Mouse (Mus musculus) embryonic facial prominence, embryonic 14.5 days (tissue): Measurements from ENCODE around the gene Nuak1. TPM values are rescaled to one million over a fixed set of nuclear protein-coding genes. Genes with fewer than 3 reads are reported as not detected.
A peak's percentile ranks its signal among the peaks of the same experiment; 100 is the strongest.

Experiments
- ATAC-seq: fragments of 200-750 bp; cut with Nextera tagmentation; 2 replicates; pipeline ENCODE4 v1.8.0; 2017; ENCODE audit warnings: low read depth, moderate number of reproducible peaks, moderate TSS enrichment
- DNase-seq: peaks from one replicate; pipeline ENCODE4 v3.0.0-alpha.2; 2015; ENCODE audit warnings: low spot score
- H3K27ac ChIP-seq: fragments of 300-500 bp; sonication (generic); replicated peaks from 2 replicates; pipeline ENCODE4 v1.5.1; 2014; ENCODE audit warnings: low read depth, mild to moderate bottlenecking, low read length, moderate library complexity
- H3K27me3 ChIP-seq: fragments of 300-500 bp; sonication (generic); replicated peaks from 2 replicates; pipeline ENCODE4 v1.6.1; 2014; ENCODE audit warnings: low read length; ENCODE audit not compliant: control insufficient read depth, insufficient read depth
- H3K36me3 ChIP-seq: fragments of 300-500 bp; sonication (generic); 2 replicates; pipeline ENCODE4 v1.6.1; 2014; ENCODE audit warnings: low read length, mixed read lengths; ENCODE audit not compliant: control insufficient read depth, insufficient read depth
- H3K4me1 ChIP-seq: fragments of 300-500 bp; sonication (generic); 2 replicates; pipeline ENCODE4 v1.6.1; 2014; ENCODE audit warnings: antibody characterized with exemption, low read length; ENCODE audit not compliant: control insufficient read depth, insufficient read depth
- H3K4me2 ChIP-seq: fragments of 300-500 bp; sonication (generic); 2 replicates; pipeline ENCODE4 v1.6.1; 2014; ENCODE audit warnings: low read depth, mild to moderate bottlenecking, low read length, moderate library complexity, mixed read lengths
- H3K4me3 ChIP-seq: fragments of 300-500 bp; sonication (generic); 2 replicates; pipeline ENCODE4 v1.5.1; 2014; ENCODE audit warnings: low read depth, mild to moderate bottlenecking, low read length
- H3K9ac ChIP-seq: fragments of 300-500 bp; sonication (generic); 2 replicates; pipeline ENCODE4 v1.6.1; 2014; ENCODE audit warnings: low read depth, mild to moderate bottlenecking, low read length, moderate library complexity, mixed read lengths
- H3K9me3 ChIP-seq: fragments of 300-500 bp; sonication (generic); 2 replicates; pipeline ENCODE4 v1.6.1; 2016; ENCODE audit warnings: low read length; ENCODE audit not compliant: control insufficient read depth
- WGBS: fragments of 180-500 bp; shearing (Covaris S2); extraction: QIAGEN DNeasy Blood & Tissue Kit; methylation state at CpG from one replicate; pipeline ENCODE4 v1.1.7; 2014; 5-methylcytosine and 5-hydroxymethylcytosine counted together
- polyA plus RNA-seq: library from polyadenylated mRNA; unstranded; fragments of >200 nt; fragmentation: Nextera tagmentation; extraction: Ambion mirVana; gene quantifications from 2 replicates; pipeline ENCODE4 v1.2.1, GENCODE M21; 2014

The Nuak1 gene
- polyA plus RNA-seq, 1 experiment from 2014 or later: 3.7 TPM

- ATAC-seq: no peak
- 78% methylated on average over 9 of the region's 9 CpGs for WGBS
- no peak overlapping the region for H3K4me2 ChIP-seq
Measured at GRCm38 (mm10) chr10:84457539-84457938, 17.1 kb upstream of the Nuak1 start.

GRCm38 (mm10) chr10:84456632-84457320, 16.4 kb upstream of the Nuak1 start:
- ATAC-seq (no peak), DNase-seq (no peak)
- Histone ChIP-seq H3K9ac (no peak overlapping the region), H3K27ac (no peak overlapping the region), H3K9me3 (no peaks in the 10 kb centered on the region), H3K36me3 (no peaks in the 10 kb centered on the region), H3K4me3 (no peak overlapping the region), H3K4me2 (no peak overlapping the region), H3K4me1 (no peaks in the 10 kb centered on the region), H3K27me3 (no peaks in the 10 kb centered on the region)
- 65% methylated on average over 9 of the region's 9 CpGs for WGBS

More at GRCm38 (mm10) chr10:84457539-84457938, 17.1 kb upstream of the Nuak1 start:
- no peak overlapping the region for H3K4me3 ChIP-seq
- DNase-seq: no peak
- H3K27ac ChIP-seq: no peak overlapping the region
- no peaks in the 10 kb centered on the region for H3K27me3 ChIP-seq
- no peaks in the 10 kb centered on the region for H3K9me3 ChIP-seq
- H3K9ac ChIP-seq: no peak overlapping the region
- no peaks in the 10 kb centered on the region for H3K4me1 ChIP-seq
- no peaks in the 10 kb centered on the region for H3K36me3 ChIP-seq

GRCm38 (mm10) chr10:84451883-84452282, 11.5 kb upstream of the Nuak1 start:
- 60% methylated on average over 4 of the region's 4 CpGs for WGBS

GRCm38 (mm10) chr10:84450654-84451053, 10.3 kb upstream of the Nuak1 start:
- peak; percentile 89 for DNase-seq
- Histone ChIP-seq H3K36me3 (no peaks in the 10 kb centered on the region), H3K4me2 (no peak overlapping the region), H3K4me3 (no peak overlapping the region), H3K27ac (no peak overlapping the region), H3K27me3 (no peaks in the 10 kb centered on the region), H3K9ac (no peak overlapping the region), H3K4me1 (no peaks in the 10 kb centered on the region), H3K9me3 (no peaks in the 10 kb centered on the region)
- peak; percentile 59 for ATAC-seq
- 1% methylated on average over 10 of the region's 10 CpGs for WGBS

More at GRCm38 (mm10) chr10:84451883-84452282, 11.5 kb upstream of the Nuak1 start:
- no peak for DNase-seq
- no peak overlapping the region for H3K4me2 ChIP-seq
- H3K9me3 ChIP-seq: no peaks in the 10 kb centered on the region
- no peak overlapping the region for H3K27ac ChIP-seq
- no peak for ATAC-seq
- no peaks in the 10 kb centered on the region for H3K4me1 ChIP-seq
- H3K4me3 ChIP-seq: no peak overlapping the region
- no peaks in the 10 kb centered on the region for H3K27me3 ChIP-seq
- no peaks in the 10 kb centered on the region for H3K36me3 ChIP-seq
- H3K9ac ChIP-seq: no peak overlapping the region

DNA sequence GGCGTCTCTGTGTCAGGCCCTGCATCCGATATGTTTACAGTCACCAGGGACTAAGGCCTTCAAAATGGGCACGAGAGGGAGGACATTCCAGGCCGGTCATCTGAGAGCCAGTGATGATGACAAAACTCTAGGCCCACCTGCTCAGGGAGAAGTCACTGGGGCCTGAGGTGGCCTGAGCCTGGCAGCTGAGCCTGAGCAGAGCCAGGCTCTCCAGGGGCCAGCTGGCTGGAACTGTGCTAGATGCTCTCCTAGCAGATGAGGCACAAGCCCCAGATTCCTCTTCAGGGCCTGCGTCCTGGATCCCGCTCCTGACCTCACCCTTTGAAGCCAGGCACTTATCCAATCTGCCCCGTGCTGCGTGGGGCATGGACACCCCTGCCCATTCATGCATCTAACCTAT, 9.3 kb upstream of the Nuak1 start:
- Histone ChIP-seq H3K27ac (no peak overlapping the region), H3K9ac (no peak overlapping the region), H3K4me1 (no peaks in the 10 kb centered on the region), H3K4me3 (no peak overlapping the region), H3K27me3 (no peaks in the 10 kb centered on the region), H3K4me2 (no peak overlapping the region), H3K36me3 (no peaks in the 10 kb centered on the region), H3K9me3 (no peaks in the 10 kb centered on the region)
- WGBS: 74% methylated on average over 8 of the region's 8 CpGs
- ATAC-seq (no peak; the same call in 1 of the 2 replicates), DNase-seq (no peak)

DNA sequence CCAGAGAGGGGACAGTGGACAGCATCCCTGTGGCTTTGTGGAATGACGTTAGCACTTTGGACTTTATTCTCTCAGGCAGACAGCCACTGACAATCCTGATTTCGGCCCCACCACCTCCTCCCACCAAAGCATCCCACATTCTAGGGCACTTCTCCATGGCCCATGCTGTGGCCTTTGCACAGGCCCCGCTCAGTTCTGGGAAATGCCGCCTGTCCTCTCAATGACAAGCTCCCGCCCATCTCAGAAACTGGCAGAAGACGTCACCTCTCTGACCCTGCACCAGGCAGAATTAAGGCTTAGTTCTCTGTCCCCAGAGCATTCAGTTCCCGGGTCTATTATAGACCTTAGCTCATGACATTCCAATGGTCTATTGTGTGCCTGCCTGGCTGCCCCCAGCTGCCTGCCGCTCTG, 7.0 kb upstream of the Nuak1 start:
- peak; percentile 72 for ATAC-seq

DNA sequence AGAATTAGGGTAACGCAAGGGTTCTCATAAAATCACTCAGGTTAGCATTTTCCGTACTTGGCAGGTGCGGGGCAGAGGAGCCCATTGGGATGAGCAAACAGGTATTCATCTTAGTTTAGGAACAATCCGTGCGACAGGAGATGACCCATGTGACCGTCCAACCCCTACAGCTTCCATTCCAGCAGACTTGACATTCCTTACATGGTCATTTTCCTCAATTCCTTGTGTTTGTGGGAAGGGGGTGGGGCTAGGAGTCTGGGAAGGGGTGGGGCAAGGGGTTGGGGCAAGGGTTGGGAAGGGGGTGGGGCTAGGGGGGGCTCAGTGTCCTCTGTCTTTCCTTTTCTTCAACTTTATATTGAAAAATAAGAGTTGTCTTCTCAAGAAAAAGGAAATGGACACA, 6.3 kb upstream of the Nuak1 start:
- 82% methylated on average over 6 of the region's 6 CpGs for WGBS
- peaks cover 9% of the 10 kb centered on the region for H3K4me1 ChIP-seq

More for the DNA sequence above, 7.0 kb upstream of the Nuak1 start:
- Histone ChIP-seq H3K4me2 (no peak overlapping the region), H3K9ac (no peak overlapping the region), H3K4me3 (no peak overlapping the region), H3K36me3 (no peaks in the 10 kb centered on the region), H3K9me3 (no peaks in the 10 kb centered on the region), H3K27ac (no peak overlapping the region), H3K27me3 (no peaks in the 10 kb centered on the region), H3K4me1 (peaks cover 1% of the 10 kb centered on the region; the same call in 1 of the 2 replicates)
- 24% methylated on average over 8 of the region's 8 CpGs for whole genome bisulfite sequencing
- peak; percentile 68 for DNase-seq

DNA sequence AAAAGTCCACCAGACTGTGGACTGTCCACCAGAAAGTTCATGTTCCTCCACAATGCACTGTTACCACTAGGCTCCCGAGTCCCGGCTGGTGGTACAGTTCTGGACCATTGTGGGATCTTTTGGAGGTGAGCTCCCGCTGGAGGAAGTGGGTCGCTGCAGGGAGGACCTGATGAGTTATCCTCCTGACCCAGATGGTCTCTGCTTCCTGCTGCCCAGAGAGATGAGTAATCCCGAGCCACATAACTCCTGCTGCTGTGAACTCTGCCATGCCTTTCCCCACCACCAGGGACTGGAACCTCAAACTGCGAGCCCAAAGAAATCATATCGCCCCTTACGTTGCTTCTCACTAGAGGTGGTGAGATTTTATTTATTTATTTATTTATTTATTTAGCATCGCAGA, 4.0 kb upstream of the Nuak1 start:
- Histone ChIP-seq H3K9me3 (no peaks in the 10 kb centered on the region), H3K4me3 (no peak overlapping the region), H3K4me1 (peaks cover 10% of the 10 kb centered on the region), H3K9ac (no peak overlapping the region), H3K36me3 (no peaks in the 10 kb centered on the region), H3K4me2 (no peak overlapping the region), H3K27ac (no peak overlapping the region), H3K27me3 (no peaks in the 10 kb centered on the region)
- ATAC-seq: no peak
- DNase-seq: no peak
- 71% methylated on average over 9 of the region's 9 CpGs for WGBS

More for the DNA sequence above, 6.3 kb upstream of the Nuak1 start:
- H3K27ac ChIP-seq: no peak overlapping the region
- no peak overlapping the region for H3K4me2 ChIP-seq
- no peak for DNase-seq
- no peak overlapping the region for H3K9ac ChIP-seq
- no peaks in the 10 kb centered on the region for H3K36me3 ChIP-seq
- H3K4me3 ChIP-seq: no peak overlapping the region
- no peaks in the 10 kb centered on the region for H3K9me3 ChIP-seq
- H3K27me3 ChIP-seq: no peaks in the 10 kb centered on the region
- no peak for ATAC-seq

DNA sequence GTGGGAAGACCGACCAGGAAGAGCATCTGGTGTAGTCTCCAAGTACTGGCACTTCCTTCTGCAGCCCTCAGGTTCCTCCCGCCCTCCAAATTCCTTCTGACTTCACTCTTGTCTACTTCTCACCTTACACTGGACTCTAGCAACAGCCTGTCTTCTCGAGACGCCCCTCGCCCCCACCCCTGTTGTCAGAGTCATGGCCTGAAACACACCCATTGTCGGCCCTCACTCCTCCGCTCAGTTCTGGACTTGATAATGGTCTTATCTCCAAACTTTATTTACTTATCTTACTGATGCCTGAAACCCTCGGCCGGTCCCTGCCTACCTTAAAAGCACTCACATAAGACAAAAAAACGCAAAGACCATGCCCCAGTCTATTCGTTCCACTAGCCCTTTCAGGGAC, 1.4 kb upstream of the Nuak1 start:
- no peaks in the 10 kb centered on the region for H3K27me3 ChIP-seq
- 10% methylated on average over 11 of the region's 11 CpGs for WGBS
- ATAC-seq (no peak), DNase-seq (no peak)
- H3K4me2 ChIP-seq: peak overlapping the region; percentile 74
- H3K4me3 ChIP-seq: peak overlapping the region; percentile 91
- no peaks in the 10 kb centered on the region for H3K36me3 ChIP-seq
- H3K4me1 ChIP-seq: peaks cover 20% of the 10 kb centered on the region
- peak overlapping the region; percentile 99 for H3K9ac ChIP-seq
- H3K27ac ChIP-seq: peak overlapping the region; percentile 98
- H3K9me3 ChIP-seq: no peaks in the 10 kb centered on the region
